Mouse (Mus musculus) ovary, postnatal 14 days (tissue): ENCODE measurements around the gene Krt5.
"Not testable (repeated sequence)": the region's sequence is repeated elsewhere in the genome, so short reads cannot be mapped to it uniquely, and the experiment has no call there.

Source experiments
- DNase-seq: peaks from one replicate; pipeline ENCODE4 v3.0.0; 2022; ENCODE audit warnings: low spot score

Krt5 gene

DNA sequence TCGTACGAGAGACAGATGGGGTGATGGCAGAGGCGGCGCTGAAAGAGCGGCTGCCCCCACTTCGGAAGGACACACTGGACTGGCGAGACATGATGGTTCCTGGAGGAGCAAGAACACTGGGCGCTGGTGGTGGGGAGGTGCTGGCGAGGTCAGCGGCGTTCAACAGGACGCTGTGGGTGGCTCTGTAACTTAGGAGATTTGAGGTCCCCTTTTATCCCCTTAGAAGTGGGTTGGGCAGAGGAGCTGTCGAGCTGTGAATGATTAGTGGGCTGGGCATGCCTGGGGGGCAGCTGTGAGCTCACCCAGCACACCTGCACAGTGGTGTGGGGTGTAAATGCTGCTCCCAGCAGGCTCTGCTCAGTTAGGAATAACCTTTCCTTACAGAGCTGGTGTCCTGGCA lies at the start of gene Krt5:
Krt5 (minus strand) TSS at position 179 of the 400 bp plus-strand sequence.
- DNase-seq = no peak

DNA sequence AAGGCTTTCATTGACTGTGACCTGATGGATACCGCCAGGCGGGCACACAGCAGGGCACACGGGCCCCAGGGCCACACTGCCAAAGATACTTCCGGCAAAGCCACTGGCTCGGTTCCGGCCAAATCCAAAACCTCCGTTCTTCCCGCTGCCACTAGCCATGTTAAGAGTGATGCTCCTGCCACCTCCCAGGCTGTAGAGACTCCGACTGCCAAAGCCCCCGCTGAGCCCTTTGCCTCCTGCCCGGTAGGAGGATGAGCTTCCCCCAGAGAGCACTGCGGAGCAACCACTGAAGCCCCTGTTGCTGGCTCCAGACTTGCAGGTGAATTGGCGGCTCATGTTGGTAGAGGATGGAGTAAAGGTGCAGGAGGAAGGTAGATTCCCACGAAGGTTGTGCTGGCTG lies 30.0 kb upstream of the Krt5 start, which contains the start of gene Krt71:
Krt71 (minus strand) TSS at position 399 of the 400 bp plus-strand sequence.
- DNase-seq = no peak

GRCm38 (mm10) chr15:101737786-101738185 lies 25.1 kb upstream of the Krt5 start:
- DNase-seq = no peak

DNA sequence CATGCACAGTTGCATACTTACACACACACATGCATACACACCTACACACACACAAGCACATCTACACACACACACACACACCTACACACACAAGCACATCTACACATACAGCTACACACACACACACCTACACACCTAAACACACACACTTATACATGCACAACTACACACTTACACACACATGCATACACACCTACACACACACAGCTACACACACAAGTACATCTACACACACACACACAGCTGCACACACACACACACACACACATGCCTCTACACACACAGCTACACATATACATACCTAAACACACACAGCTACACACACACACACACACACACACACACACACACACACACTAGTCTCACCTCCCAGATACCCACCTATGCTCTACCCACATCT lies 18.0 kb upstream of the Krt5 start:
- no peak for DNase-seq

DNA sequence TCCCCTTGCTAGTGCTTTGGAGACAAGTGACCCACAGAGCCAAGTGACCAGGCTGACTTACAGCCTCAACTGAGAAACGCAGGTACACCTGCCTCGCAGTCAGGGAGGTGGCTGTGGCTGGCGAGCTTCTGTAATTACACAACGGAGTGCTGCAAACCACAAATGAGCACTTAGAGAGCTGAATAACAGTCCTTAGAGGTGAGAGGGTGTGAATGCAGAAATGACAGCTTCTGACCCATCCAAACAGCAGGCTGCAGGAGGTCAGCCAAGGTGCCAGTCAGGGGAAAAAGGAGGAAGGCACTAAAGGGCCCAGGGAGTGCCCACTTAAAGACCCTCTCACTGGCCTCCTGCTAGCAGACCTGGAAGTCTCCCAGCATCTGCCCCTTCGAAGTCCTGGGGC lies 12.0 kb upstream of the Krt5 start:
- no peak for DNase-seq

GRCm38 (mm10) chr15:101715831-101716230 lies 3.1 kb upstream of the Krt5 start:
- DNase-seq = no peak

- DNase-seq = no peak
Measured at GRCm38 (mm10) chr15:101714356-101714755, 1.7 kb upstream of the Krt5 start.

- DNase-seq = no peak
Measured at GRCm38 (mm10) chr15:101713731-101714130, 1.0 kb upstream of the Krt5 start.

- DNase-seq = no peak
Measured at GRCm38 (mm10) chr15:101708683-101709082, 4.0 kb downstream of the Krt5 start.

GRCm38 (mm10) chr15:101707454-101707853 lies 5.2 kb downstream of the Krt5 start:
- DNase-seq = no peak

DNA sequence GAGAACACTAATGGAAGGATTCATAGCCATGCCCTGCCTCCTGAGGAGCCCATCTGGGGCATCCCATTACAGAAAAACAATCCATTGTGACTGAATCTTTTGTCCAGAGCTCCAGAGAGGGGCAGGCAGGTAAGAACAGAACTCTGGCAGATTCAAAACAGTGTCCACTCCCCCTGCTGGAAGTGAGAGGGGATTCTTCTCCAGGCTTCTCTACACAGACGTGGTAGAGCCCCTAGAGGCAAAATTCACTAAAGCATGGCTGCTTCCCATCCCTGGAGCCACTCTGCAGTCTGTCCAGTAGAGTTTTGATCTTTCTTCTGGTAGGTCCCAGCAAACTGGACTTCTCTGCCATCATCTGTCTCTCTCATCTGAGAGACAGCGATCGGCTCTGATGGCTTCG lies 8.6 kb downstream of the Krt5 start:
- no peak for DNase-seq

- no peak for DNase-seq
Measured at GRCm38 (mm10) chr15:101702380-101702779, 10.3 kb downstream of the Krt5 start.

GRCm38 (mm10) chr15:101699866-101700265 lies 12.8 kb downstream of the Krt5 start:
- no peak for DNase-seq

GRCm38 (mm10) chr15:101699192-101699591 lies 13.5 kb downstream of the Krt5 start:
- no peak for DNase-seq

GRCm38 (mm10) chr15:101697326-101698188 lies 15.1 kb downstream of the Krt5 start:
- no peak for DNase-seq

DNA sequence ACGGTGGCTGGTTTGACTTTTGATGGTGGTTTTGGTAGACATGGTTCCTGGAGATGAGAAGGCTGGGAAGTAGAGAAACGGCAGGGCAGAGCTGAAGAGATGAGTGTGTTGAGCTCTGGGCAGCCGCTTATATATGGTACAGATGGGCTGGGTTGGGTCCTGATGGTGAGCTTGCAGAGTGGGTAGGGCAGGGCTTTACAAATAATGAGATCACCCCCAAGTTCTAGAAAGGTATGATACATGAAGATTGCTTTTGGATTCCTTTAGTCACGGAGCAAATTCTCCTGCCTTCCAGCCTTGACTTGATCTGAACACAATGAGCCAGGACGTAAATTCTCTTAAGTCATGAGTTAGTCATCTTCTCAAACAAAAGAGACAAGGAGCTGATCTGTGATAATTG lies 18.5 kb downstream of the Krt5 start, which contains the start of gene Krt6a:
Krt6a (minus strand) TSS at position 101 of the 400 bp plus-strand sequence.
- DNase-seq = no peak

GRCm38 (mm10) chr15:101690460-101690859 lies 22.2 kb downstream of the Krt5 start:
- not testable (repeated sequence) for DNase-seq

DNA sequence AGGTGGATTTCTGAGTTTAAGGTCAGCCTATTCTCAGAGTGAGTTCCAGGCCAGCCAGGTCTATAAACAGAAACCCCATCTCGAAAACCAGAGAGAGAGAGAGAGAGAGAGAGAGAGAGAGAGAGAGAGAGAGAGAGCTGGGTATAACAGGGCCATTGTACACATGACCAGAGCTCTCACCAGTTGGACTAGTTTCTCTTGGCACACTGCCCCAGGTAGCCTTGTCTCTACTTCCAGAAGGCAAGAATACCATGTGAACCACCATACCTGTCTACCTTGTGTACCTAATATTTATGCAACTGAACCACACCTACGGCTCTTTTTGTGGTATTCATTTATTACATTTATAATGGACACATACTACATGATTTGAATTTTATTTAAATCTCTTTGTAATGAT lies 24.5 kb downstream of the Krt5 start:
- DNase-seq = no peak

GRCm38 (mm10) chr15:101680187-101680586 lies 32.5 kb downstream of the Krt5 start, which contains the start of gene Krt6b:
Krt6b (minus strand) TSS chr15:101680287.
- no peak for DNase-seq

- no peak for DNase-seq
Measured at GRCm38 (mm10) chr15:101675978-101676377, 36.7 kb downstream of the Krt5 start.
